Mouse (Mus musculus) megakaryocyte, embryonic 14.5 days (primary cell): ENCODE data around the gene Vmn2r14.
"Not testable (repeated sequence)": the region's sequence is repeated elsewhere in the genome, so short reads cannot be mapped to it uniquely, and the experiment has no call there.

ENCODE experiments used
- FLI1 ChIP-seq: IDR thresholded peaks from 2 replicates; pipeline ENCODE4 v1.6.1; 2012; ENCODE audit warnings: low read length, inconsistent platforms, mixed read lengths
- GATA1 ChIP-seq: IDR thresholded peaks from 3 replicates; pipeline ENCODE4 v1.6.1; 2012; ENCODE audit warnings: mixed read lengths, low read length, inconsistent platforms, borderline replicate concordance

DNA sequence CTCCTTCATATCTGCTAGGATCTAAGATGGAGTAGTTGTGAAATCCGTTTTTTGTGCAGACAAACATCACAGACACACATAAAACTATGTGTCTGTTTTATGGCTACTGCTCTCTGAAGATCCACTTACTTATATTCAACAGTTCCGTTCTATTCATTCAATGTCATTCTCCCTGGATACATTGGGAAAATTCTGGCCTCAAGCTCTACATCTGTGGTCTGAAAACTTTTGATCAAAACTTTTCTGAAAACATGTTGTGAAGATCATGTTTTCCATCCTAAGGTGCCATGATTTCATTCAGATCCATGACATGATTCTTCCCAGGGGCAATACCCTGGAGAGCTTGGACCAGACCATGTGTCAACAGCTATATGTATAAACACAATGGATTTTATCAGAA, 32.4 kb downstream of the Vmn2r14 start, which contains the start of gene Vmn2r13:
- TF ChIP-seq GATA1, FLI1: not testable (repeated sequence)
